Mouse (Mus musculus) WW6 (cell line): Measurements from ENCODE around the gene Evl.
"Not testable (repeated sequence)": the region's sequence is repeated elsewhere in the genome, so short reads cannot be mapped to it uniquely, and the experiment has no call there.

Experiments
- DNase-seq: peaks from one replicate; pipeline ENCODE4 v3.0.0-alpha.2; 2013; ENCODE audit warnings: low read depth, low spot score

Evl gene

DNA sequence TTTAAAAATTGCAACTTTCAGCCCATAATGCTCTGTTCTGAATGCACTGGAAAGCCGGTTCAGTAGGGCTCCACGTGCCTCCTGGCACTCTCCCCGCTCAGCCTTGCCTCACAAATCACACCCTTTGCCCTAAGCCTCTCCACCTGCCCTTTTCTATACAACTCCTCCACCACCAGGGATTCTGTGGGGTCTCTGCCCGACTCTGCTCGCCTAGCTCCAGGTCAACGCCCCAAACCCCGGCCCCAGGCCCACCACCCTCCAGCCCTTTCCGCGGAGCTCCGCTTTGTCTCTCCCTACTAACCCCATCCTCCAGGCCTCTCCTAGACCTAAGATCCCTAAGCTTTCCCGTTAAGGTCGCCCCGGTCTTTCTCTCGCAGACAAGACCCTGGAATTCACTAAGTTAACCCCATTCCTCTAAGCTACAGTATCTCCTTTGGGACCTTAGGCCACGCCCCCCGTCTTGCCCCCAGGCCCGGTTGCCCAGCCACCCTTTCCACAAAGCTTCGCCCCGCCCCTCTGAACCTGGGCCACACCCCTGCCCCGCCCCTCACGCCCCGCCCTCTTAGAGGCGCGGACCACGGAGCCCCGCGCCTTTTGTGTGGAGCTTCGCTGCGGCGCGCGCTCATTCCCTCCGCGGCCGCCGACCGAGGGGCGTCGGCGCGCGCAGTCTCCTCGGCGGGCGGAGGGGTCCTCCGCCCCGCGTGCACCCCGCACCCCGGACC is at the start of gene Evl:
Gene Evl (plus strand): TSS at position 601 of the 722 bp plus-strand sequence.
- DNase-seq: peak; percentile 81

DNA sequence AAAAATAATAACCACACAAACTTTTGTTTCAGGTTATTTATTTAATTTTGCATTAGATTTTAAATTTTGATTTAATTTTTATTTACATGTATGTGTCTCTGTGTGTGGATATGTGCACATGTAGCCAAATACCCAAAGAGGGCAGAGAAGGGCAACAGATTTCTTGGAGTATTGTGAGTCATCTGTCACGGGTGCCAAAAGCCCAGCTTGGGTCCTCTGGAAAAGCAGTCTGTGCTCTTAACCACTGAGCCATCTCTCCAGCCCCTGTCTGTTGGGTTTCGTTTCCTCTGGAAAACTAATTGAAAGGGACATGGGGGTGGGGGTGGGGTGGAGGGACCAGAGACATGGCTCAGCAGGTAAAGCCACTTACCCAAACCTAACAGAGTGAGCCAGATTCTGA is 48.7 kb upstream of the Evl start:
- no peak for DNase-seq

DNA sequence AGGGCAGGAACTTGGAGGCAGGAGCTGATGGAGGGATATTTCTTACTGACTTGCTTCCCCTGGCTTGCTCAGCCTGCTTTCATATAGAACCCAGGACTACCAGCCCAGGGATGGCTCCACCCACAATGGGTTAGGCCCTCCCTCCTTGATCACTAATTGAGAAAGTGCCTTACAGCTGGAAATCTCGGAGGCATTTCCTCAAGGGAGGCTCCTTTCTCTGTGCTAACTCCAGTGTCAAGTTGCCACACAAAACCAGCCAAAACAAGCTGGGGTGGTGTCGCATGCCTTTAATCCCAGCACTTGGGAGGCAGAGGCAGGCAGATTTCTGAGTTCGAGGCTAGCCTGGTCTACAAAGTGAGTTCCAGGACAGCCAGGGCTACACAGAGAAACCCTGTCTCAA is 47.5 kb upstream of the Evl start:
- DNase-seq: not testable (repeated sequence)

DNA sequence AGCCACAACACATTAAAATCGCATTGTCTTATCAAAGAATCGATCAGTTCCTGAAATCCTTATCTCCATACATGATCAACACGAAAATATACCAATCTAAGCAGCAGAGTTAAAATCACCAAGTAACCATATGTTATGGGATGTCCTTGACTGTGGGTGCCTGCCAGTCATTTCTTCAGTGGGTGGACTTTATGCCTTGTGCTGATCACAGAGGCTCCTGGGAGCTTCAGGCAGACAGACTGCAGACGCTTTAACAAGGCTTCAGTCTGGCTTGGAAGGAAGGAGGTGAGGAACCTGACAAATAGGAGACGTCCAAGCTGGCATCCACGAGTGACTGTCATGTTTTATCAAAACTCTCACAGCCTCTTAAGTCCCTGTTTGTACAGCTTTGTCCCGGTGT is 43.9 kb upstream of the Evl start:
- DNase-seq: no peak

DNA sequence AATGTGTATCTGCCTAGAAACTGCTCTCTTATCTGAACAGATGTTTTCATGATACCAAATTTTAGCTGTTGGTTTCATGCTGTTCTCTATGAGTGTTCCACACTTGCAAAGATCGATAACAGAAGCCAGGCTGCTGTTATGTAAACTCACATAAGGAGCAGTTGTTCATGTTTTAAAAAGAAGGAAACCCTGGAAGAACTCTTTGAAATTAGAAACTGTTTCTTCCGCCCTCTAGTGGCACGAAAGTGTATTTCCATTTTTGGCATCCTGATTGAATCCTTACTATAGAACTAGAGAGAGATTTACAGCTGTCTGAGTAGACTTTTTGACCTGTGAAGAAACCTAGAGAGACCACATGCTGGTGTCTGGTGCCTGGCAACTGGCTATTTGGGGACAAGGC is 43.5 kb upstream of the Evl start:
- DNase-seq: no peak

DNA sequence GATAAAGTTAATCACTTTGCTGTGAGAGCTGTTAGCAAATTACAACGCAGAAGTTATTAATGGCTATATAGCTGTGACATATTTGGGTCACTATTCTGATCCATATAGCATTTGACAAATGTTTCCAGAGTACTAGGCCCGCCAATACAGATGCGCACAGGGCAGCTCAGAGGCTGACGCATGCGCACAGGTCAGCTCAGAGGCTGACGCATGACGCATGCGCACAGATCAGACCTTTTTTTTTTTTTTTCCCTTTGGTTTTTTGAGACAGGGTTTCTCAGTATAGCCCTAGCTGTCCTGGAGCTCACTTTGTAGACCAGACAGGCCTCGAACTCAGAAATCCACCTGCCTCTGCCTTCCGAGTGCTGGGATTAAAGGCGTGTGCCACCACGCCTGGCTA is 39.1 kb upstream of the Evl start:
- no peak for DNase-seq

DNA sequence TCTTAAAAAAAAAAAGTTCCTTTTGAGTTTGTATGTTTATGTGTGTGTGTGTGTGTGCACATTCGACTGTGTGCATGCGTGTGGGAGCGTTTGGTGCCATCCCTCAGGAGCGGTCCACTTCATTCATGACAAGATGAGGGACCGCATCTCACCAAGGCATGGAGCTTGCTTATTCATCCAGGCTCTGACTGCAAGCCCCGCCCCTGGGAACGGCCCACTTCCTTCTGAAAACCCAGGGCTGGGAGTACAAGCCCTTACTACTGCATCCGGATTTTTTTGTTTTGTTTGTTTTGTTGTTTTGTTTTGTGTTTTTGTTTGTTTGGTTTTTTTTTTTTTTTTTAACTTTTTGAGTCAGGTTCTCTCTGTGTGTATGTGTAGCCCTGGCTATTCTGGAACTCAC is 35.1 kb upstream of the Evl start:
- no peak for DNase-seq

DNA sequence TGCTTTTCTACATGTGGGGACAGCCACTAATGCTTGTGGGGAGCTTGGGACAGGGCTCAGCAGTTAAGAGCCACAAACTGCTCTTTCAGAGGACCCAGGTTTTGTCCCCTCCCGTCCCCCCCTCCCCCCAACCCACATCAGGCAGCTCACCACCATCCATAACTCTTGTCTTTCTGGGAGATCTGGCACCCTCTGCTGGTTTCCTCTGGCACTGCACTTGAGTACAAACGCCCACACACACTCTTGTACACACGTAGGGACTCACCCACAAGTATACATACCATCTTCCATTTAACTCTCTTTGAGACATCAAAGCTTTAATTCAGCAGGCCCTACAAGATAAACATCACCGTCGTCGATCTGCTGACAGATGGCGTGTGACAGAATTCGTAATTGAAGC is 25.3 kb upstream of the Evl start:
- peak; percentile 55 for DNase-seq

DNA sequence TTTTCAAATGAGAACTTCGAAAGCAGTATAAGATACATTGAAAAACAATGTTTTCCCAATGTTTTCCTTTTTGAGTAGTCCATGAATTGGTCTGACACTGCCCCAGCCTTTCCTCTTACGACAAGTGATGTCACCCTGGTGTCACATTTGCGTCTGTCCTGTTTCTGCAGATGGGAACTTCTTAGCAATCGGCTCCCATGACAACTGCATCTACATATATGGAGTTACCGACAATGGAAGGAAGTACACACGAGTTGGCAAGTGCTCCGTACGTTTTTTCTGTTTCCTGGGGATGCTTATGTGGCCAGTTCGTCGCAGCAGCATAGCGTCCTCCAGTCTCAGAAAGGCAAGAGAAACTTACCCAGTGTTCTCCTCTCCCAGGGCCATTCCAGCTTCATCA is 20.0 kb upstream of the Evl start:
- no peak for DNase-seq

DNA sequence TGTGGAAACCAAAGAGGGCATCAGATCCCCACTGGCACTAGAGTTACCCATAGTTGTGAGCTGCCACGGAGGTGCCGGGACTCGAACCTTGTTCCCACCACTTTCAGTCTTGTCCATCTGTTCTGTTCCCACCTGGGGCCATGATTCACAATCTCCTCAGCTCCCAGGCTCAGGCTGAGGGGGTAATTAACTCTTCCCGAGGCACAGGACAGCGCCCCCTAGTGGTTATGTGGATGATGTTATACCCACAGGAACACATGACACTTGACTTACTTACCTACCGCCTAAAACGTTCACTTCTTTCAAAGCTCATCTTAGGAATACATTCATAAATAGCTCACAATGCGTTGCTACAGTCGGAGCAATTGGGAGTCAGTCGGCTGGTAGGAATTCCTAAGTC is 18.1 kb upstream of the Evl start:
- peak; percentile 61 for DNase-seq

DNA sequence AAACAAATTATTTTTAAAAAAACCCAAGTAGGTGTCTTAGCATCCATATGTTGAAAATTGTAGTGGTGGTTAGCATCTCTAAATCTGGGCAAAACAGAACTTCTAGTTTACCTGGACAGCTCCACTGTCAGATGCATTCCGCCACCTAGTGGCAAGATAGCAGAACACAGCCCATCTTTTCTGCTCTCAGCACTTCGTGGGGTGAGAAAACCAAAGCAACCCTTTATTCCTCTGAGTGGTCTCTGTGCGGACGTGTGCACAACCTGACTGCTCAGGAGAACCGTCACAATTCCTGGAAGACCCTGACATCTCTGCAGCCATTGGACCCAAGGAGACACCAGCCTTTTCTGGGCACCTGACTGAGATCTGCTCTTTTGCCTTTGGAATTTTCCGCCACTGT is 13.4 kb upstream of the Evl start:
- no peak for DNase-seq

DNA sequence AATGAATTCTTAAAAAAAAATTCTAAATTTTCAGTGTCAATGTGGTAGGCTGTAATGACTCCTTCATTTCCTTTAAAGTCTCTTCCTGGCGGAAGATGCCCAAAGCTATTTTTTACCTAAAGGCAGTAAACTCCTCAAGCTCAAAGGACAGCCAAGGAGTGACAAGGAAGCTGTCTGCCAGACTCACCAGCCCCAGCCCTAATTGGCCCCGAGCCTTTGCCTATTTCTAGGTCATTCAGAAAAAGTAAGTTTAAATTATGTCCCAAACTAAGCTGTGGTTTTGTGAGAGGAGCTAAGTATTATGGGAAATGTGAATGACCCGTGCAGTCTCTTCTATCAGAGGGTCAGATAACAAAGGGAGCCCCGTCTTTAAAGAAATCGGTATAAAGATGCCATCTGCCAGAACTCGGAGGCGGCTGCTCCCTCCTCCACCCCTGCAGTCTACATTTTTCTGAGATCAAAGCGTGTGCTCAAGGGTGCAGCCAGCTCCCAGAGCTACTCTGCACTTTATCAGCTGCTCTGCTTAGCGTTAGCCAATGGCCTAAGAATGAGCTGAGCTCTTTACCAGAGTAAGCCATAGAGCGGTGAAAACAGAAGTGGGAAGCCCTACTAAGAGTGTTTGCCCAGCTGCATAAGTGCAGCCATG is 7.9 kb upstream of the Evl start:
- no peak for DNase-seq

DNA sequence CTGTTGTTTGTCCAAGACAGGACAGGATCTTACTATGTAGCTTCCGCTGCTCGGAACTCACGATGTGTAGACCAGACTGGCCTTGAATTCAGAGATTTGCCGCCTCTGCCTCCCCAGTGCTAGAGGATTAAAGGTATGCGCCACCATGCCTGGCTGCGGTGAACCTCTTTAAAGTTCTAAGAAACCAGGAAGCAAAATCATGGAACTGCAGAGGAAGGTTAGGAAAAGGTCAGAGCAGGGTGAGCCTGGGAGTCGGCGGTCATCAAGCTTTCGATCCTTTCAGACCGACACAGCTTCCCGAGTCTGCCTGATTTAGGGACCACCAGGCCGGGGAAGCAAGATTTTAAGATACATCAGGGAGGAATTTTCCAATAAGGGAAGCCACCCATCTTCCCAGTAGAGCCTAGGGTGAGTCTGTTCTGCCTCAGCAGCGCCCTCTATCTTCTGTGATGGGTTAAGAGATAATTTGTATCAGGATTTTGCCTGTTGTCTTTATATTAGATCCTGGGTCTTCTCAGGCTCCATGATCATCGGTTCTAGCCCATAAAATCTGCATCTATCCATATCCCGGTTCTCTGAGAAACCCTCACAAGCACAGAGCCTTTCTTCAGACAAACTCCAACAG is 7.2 kb upstream of the Evl start:
- no peak for DNase-seq

DNA sequence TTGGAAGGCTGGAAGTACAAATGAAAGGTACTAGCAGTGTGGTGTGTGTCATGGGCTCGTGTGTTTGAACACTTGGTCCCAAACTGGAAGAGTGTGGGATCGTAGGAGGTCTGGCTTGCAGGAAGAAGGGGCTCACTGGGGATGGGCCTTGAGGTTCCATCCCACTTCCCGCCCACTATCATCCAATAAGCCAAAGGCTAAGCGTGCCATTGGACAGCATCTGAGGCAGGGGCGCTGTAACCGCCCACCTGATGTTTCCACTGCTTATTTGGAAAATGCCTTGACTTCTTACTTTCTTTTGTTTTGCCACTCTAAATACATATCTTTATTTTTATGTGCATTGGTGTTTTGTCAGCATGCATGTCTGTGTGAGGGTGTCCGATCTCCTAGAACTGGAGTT is 2.8 kb upstream of the Evl start:
- DNase-seq: no peak

DNA sequence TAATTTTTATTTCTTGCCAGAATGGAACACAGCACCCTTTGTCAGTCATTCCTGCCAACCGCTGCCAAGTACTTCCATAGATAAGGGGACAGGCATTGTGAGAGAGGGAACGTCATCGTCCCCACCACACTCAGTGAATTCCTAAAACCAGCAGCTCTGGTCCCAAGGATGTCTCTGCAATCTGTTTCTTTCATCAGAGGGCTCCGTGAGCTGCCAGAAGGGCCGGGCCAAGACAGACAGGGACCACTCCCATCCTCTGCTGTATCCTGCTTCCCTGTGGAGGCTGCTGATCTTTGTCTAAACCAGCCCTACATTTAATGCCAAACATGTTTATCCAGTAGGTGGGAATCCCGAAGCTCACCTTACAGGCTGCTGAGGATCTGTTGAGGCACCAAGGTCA is 1.4 kb upstream of the Evl start:
- no peak for DNase-seq

DNA sequence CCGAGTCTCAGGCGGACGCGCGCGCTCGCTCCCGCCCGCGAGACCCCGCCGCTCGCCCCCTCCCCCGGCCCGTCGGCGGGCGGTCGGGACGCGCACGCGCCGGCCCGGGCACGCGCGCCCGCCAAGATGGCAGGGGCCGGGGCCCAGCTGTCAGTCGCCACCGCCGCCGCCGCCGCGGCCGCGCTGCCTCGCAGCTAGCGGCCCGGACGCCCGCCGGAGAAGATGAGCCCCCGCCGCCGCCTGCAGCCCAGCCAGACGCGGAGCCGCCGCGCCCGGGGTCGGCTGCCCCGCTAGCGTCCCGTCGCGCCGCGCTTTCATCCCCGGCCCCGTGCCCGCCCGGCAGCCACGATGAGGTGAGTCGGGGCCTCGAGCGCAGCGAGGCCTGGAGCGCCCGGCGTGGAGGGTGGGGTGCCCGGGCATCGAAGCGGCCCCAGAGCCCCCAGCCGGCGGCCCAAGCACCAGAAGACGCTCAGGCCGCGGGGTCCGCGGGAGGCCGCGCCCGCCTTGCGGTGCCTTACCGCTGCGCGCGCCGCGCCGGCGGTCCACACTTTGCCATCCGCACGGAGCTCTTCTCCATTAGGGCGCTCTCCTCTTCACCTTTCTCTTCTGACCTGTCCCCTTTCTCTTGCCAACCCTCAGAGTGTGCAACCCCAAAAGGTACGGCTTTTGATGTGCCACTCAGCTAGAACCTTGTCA is 489 bp downstream of the Evl start:
- no peak for DNase-seq

DNA sequence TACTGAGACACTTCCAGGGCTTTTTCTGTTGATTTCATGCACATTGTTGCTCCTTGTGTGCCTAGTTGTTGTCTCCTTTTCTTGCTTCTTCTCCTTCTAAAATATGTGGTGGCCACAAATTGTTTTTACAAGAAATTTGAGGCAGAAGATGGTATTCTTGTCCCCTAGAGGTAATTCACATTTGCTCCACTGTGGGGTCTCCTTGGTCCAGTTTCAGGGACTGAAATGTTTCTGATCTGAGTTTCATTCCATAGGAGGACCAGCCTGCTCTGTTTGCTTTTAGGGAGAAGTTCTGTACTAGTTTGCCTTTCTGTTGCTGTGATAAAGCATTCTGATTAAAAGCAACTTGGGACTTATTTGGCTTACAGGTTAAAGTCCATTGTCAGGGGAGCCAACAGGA is 3.7 kb downstream of the Evl start:
- no peak for DNase-seq

DNA sequence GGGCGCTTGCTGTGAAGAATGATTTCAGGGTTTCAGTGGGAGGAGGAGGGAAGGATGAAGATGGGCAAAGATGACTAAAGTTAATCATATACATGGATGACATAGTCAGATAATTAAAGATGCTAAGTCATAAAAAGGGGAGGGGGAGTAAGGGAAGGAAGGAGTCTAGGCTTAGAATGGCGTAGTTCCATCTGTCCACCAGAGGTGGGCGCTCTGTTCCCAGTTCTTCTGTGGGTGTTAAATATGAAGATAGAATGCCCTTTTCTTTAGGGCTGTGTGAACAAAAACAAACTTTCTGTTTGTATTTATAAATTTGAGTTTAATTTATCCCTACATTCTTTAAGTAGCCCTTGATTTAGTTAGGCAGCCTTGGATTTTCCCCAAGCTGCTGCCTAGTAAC is 8.7 kb downstream of the Evl start:
- DNase-seq: no peak

DNA sequence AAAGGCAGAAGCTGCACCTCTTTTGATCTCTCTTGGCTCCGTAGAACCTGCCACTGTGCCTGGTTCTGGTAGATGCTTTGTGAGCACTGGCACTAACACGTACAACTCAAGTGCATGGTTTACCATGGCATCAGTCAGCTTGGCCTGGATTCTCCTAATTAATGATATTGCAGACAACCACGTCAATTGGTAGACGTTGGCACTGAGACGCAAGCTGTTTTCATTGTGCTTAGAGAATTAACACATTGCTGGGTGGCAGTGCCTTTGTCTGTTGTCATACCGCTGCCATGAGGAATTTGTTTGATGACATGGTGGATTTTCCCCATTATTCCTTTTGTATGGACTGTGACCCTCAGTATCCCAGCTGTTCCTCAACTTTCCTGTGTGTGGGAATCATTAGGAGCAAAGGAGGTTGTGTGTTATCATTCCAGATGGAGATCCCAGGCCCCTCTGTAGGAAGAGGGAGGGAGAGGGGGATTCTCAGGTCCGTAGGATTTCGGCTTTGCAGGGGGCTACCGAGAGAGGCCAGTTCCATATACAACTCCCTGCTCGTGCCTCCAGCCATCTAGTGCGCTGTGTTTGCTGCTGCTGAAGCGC is 10.5 kb downstream of the Evl start:
- DNase-seq: no peak

DNA sequence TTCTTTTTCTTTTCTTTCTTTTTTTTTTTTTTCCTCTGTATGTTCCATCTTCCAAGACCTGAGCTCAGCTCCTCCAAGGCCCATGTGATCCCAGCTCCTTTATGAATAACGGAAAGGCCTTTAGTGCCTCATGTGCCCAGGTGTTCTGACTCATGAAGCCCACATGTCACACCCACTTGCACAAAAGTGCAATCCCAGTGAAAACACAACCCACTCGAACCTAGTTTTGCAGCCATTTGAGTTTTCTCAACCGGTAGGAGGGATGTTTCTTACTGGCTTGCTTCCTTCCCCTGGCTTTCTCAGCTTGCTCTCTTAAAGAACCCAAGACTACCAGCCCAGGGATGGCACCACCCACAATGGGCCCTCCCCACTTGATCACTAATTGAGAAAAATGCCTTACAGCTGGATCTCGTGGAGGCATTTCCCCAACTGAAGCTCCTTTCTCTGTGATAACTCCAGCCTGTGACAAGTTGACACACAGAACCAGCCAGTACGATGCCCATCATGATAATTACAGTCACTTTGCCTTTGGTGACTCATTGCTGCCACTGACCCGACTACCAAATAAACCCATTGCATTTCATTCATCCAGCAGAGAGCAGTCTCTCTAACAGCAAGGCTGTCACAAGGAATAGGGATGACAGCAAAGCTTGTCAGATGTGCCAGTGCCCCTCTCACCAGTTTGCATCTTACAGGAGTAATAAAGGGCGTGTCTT is 24.8 kb downstream of the Evl start:
- DNase-seq: no peak

DNA sequence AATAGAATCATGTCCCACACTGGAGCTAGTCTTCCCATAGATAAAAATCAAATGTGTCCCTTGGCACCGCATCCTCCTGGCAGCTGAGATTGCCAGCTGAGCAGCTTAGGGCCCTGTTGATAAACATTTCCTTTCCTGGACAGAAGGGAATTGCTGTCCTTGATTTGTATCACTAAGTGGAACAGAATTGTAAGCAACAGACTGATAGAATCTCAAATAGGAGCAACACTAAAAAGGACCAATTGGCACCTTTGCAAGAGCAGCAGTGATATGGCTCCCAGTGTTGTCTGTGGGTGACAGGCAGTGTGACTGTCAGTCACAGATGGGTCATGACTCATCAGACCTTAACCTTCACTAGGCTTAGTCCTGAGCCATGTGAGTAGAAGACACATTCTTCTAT is 29.3 kb downstream of the Evl start:
- DNase-seq: no peak

DNA sequence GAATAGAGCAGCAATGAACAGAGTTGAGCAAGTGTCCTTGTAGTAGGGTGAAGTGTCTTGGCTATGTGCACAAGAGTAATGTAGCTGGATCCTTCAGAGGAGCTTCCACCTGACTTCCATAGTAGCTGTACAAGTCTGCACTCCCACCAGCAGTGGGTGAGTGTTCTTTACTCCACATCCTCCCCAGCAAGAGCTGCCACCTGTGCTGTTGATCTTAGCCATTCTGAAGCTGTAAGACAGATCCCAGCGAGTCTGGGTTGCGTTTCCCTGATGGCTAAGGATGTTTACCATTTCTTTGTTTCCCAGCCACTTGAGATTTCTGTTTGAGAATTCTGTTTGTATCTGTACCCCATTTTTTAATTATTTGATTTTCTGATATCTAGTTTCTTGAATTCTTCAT is 35.6 kb downstream of the Evl start:
- DNase-seq: no peak
